Mouse (Mus musculus) kidney, adult 2 months (tissue): ENCODE measurements around the gene Supt16. TPM values are rescaled to one million over a fixed set of nuclear protein-coding genes. Genes with fewer than 3 reads are reported as not detected.
A peak's percentile ranks its signal among the peaks of the same experiment; 100 is the strongest.

Source experiments
- DNase-seq: peaks from one replicate; pipeline ENCODE4 v3.0.0; 2021
- H3K27ac ChIP-seq: fragments of 200-500 bp; 2 replicates; pipeline ENCODE4 v1.5.1; 2012; ENCODE audit warnings: low read depth, low read length, control low read depth, inconsistent platforms; ENCODE audit not compliant: insufficient read depth
- H3K27me3 ChIP-seq: fragments of 200-500 bp; replicated peaks from 2 replicates; pipeline ENCODE4 v1.6.1; 2012; ENCODE audit warnings: mild to moderate bottlenecking, moderate library complexity, low read length, inconsistent platforms; ENCODE audit not compliant: control insufficient read depth, insufficient read depth
- H3K36me3 ChIP-seq: fragments of 200-500 bp; 2 replicates; pipeline ENCODE4 v1.6.1; 2012; ENCODE audit warnings: mild to moderate bottlenecking, moderate library complexity, low read length, inconsistent platforms; ENCODE audit not compliant: control insufficient read depth, insufficient read depth
- H3K4me1 ChIP-seq: fragments of 200-500 bp; 2 replicates; pipeline ENCODE4 v1.6.1; 2011; ENCODE audit warnings: low read length; ENCODE audit not compliant: control insufficient read depth, insufficient read depth
- H3K4me3 ChIP-seq: fragments of 200-500 bp; 2 replicates; pipeline ENCODE4 v1.5.1; 2011; ENCODE audit warnings: mild to moderate bottlenecking, low read depth, low read length, control low read depth; ENCODE audit not compliant: insufficient read depth
- CTCF ChIP-seq: fragments of 200-500 bp; conservative IDR thresholded peaks from 2 replicates; pipeline ENCODE4 v1.5.1; 2011; ENCODE audit warnings: low read depth, mild to moderate bottlenecking, control low read depth, low read length, moderate library complexity, mixed read lengths; ENCODE audit not compliant: insufficient read depth, insufficient read length
- POLR2A ChIP-seq: fragments of 200-500 bp; IDR thresholded peaks from one replicate; pipeline ENCODE4 v1.6.1; 2011; ENCODE audit warnings: low read depth, low read length, control low read depth
- WGBS: fragments of 180-500 bp; shearing (Covaris S2); methylation state at CpG from one replicate; pipeline ENCODE4 v1.1.7; 2018; 5-methylcytosine and 5-hydroxymethylcytosine counted together
- polyA plus RNA-seq: library from polyadenylated mRNA; depleted of rRNA; stranded (reverse); fragments of >200 nt; gene quantifications from 2 replicates; pipeline ENCODE4 v1.2.3, GENCODE M21; 2012; rRNA removed

Gene Supt16
- polyA plus RNA-seq, 1 experiment = 10.2 TPM

DNA sequence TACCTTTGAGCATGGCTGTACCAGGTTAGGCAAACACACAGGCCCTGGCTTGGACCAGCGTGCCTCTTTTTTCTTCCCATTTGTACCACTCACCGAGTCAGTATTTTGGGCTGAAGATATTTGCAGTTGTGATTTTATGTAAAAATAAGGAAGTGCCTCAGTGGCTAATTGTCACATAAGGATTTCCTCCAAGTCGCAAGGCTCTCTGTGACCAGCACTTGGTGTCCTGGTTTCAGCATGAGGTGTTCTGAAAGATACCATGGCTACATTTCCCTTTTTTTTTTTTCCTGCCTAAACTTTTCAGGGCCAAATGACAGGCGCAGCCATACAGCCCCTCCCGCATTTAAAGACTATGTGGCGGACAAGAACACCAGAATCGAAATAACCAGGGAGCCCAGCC, 77.0 kb downstream of the Supt16 start:
- no peaks in the 10 kb centered on the region for H3K36me3 ChIP-seq
- H3K27me3 ChIP-seq = no peaks in the 10 kb centered on the region
- DNase-seq = no peak
- no peak overlapping the region for H3K4me3 ChIP-seq
- H3K27ac ChIP-seq = no peak overlapping the region
- TF ChIP-seq CTCF (no peak), POLR2A (no peak)
- H3K4me1 ChIP-seq = peaks cover 9% of the 10 kb centered on the region; the same call in 1 of the 2 replicates
- WGBS = 64% methylated on average over 7 of the region's 7 CpGs

DNA sequence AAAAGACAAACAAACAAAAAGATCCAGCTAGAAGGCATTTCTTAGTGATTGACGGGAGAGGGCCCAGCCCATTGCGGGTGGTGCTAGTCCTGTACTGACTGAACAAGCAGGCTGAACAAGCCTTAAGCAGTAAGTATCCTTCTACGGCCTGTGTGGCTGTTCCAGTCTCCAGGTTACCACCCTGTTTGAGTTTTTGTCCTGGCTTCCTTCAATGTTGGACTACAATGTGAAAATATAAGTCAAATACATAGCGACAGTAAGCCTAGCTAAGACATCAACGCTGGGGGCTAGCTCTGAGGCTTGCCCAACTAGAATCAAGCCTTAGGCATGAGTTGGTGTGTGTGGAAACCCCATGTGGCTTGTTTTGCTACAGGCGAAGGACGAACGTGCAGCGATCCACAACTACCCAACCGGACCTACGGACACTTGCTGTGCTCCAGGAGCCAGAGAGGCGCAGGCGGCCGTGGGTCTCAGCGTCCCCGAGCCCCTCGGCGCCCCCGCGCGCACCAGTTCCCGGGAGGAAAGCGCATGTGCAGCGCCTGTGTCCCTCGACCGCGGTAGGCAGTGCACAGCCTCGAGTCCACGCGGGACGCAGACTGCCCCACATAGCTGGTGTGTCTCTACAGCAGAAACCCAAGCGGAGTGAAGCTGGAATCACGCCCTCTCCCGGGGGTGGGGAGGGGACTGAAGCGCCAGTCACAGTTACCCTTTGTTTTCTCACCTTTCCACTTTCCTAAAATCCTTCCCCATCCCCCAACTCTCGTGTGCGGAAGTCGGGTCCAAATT, 78.2 kb downstream of the Supt16 start:
- Histone ChIP-seq H3K36me3 (no peaks in the 10 kb centered on the region), H3K27me3 (no peaks in the 10 kb centered on the region), H3K4me1 (peaks cover 7% of the 10 kb centered on the region; the same call in 1 of the 2 replicates), H3K27ac (peak overlapping the region; percentile 49), H3K4me3 (peak overlapping the region; percentile 49)
- WGBS = 1% methylated on average over 38 of the region's 38 CpGs
- TF ChIP-seq CTCF = no peak
- no peak for TF ChIP-seq POLR2A
- peak; percentile 73 for DNase-seq

GRCm38 (mm10) chr14:52118456-52118822, 78.8 kb downstream of the Supt16 start:
- no peak for TF ChIP-seq CTCF
- TF ChIP-seq POLR2A = no peak
- Histone ChIP-seq H3K27me3 (no peaks in the 10 kb centered on the region), H3K4me3 (peak overlapping the region; percentile 49; the same call in 1 of the 2 replicates), H3K27ac (no peak overlapping the region), H3K36me3 (no peaks in the 10 kb centered on the region), H3K4me1 (peaks cover 7% of the 10 kb centered on the region; the same call in 1 of the 2 replicates)
- 20% methylated on average over 8 of the region's 8 CpGs for WGBS
- no peak for DNase-seq

DNA sequence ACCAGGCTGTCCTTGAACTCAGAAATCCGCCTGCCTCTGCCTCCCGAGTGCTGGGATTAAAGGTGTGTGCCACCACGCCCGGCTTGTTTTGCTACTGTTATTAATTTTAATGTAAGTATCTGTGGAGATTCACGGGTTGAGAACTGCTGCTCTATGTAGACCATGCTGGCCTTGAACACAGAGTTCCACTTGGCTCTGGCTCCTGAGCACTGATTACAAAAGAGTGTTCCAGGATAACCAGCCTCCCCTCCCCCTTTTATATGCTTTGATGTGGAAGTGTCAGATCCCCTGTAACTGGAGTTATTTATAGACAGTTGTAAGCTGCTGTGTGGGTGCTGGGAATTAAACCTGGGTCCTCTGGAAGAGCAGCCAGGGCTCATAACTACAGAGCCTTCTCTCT, 80.0 kb downstream of the Supt16 start:
- no peak for DNase-seq
- TF ChIP-seq CTCF = no peak
- TF ChIP-seq POLR2A = no peak
- Histone ChIP-seq H3K4me3 (no peak overlapping the region), H3K36me3 (no peaks in the 10 kb centered on the region), H3K27ac (no peak overlapping the region), H3K27me3 (no peaks in the 10 kb centered on the region), H3K4me1 (peaks cover 7% of the 10 kb centered on the region; the same call in 1 of the 2 replicates)
- 92% methylated on average over 5 of the region's 5 CpGs for WGBS

DNA sequence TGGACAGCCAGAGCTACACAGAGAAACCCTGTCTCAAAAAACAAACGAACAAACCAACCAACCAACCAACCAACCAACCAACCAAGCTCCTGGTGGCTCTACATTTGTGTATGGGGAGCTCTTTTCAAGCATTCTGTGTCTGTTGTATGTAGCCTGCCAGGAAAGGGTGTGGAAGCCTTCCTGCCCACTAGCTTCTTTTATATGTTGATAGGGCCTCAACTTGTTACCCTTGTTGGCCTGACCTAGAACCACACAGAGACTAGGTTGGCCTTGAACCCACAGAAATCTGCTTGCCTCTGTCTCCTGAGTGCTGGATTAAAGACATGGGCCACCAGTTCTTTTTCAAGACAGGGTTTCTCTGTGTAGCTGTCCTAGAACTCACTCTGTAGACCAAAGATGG, 83.1 kb downstream of the Supt16 start:
- Histone ChIP-seq H3K27me3 (no peaks in the 10 kb centered on the region), H3K4me3 (no peak overlapping the region), H3K27ac (no peak overlapping the region), H3K36me3 (no peaks in the 10 kb centered on the region), H3K4me1 (peaks cover 7% of the 10 kb centered on the region; the same call in 1 of the 2 replicates)
- DNase-seq = no peak
- no peak for TF ChIP-seq CTCF
- no peak for TF ChIP-seq POLR2A
- WGBS = 54% methylated on average over 1 of the region's 1 CpGs

Other genes starting within 250 kb of the Supt16 start
- 36.1 and 37.4 TPM in 2 replicates for gene Arhgef40, start 212.7 kb downstream of the Supt16 start, polyA plus RNA-seq
- 2.4 and 2.5 TPM in 2 replicates for gene Tmem253, start 181.8 kb downstream of the Supt16 start, polyA plus RNA-seq
- 43.2 and 61.8 TPM in 2 replicates for gene Zfp219, start 176.7 kb downstream of the Supt16 start, polyA plus RNA-seq
- not detected in 2 replicates for gene Olfr221, start 155.0 kb downstream of the Supt16 start, polyA plus RNA-seq
- 62.9 and 90.0 TPM in 2 replicates for gene Hnrnpc, start 93.4 kb downstream of the Supt16 start, polyA plus RNA-seq
- 2.5 and 2.9 TPM in 2 replicates for gene Rpgrip1, start 86.7 kb downstream of the Supt16 start, polyA plus RNA-seq
- gene Chd8, start 60.4 kb upstream of the Supt16 start, polyA plus RNA-seq = 20.6 and 22.1 TPM in 2 replicates
- 26.6 and 32.0 TPM in 2 replicates for gene Tox4, start 81.7 kb upstream of the Supt16 start, polyA plus RNA-seq
- 7.5 and 8.4 TPM in 2 replicates for gene Rab2b, start 82.1 kb upstream of the Supt16 start, polyA plus RNA-seq
- 16.0 and 23.5 TPM in 2 replicates for gene Mettl3, start 107.7 kb upstream of the Supt16 start, polyA plus RNA-seq
- gene Sall2, start 131.3 kb upstream of the Supt16 start, polyA plus RNA-seq = 16.9 and 18.3 TPM in 2 replicates
- gene Olfr1513, start 159.0 kb upstream of the Supt16 start, polyA plus RNA-seq = not detected in 2 replicates
- not detected in 2 replicates for gene Olfr1512, start 181.8 kb upstream of the Supt16 start, polyA plus RNA-seq
- not detected in 2 replicates for gene Olfr1511, start 200.0 kb upstream of the Supt16 start, polyA plus RNA-seq
- not detected in 2 replicates for gene Olfr1510, start 217.0 kb upstream of the Supt16 start, polyA plus RNA-seq
- not detected in 2 replicates for gene Olfr1509, start 245.6 kb upstream of the Supt16 start, polyA plus RNA-seq